Mouse (Mus musculus) thymus, postnatal 14 days (tissue): ENCODE results near the gene Efna2.

ENCODE experiments used
- DNase-seq: peaks from one replicate; pipeline ENCODE4 v3.0.0; 2021

Efna2 gene

DNA sequence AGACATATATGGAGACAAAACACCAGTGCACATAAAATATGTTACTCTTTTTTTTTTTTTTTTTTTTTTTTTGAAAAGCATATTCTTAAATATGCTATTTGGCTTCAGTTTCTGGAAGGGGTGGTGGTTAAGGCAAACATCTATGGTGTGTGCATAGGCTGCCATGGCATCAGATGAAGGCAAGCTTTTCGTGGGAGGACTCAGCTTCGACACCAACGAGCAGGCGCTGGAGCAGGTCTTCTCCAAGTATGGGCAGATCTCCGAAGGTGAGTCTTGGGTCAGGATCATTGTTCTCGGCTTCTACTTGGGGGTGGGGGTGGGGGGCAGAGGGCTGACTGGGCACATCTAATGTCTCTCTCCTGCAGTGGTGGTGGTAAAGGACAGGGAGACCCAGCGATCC is 9.6 kb upstream of the Efna2 start:
- DNase-seq, result no peak

DNA sequence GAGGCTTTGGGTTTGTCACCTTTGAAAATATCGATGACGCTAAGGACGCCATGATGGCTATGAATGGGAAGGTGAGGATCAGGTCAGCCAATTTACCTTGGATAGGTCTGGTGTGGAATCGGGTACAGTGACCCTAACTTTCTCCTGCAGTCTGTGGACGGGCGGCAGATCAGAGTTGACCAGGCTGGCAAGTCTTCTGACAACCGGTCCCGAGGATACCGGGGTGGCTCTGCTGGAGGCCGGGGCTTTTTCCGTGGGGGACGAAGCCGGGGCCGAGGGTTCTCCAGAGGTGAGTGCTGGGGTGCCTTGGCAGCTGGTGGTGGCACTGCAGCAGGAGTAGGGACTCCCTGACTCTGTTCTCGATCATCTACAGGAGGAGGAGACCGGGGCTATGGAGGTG is 9.2 kb upstream of the Efna2 start:
- no peak for DNase-seq

DNA sequence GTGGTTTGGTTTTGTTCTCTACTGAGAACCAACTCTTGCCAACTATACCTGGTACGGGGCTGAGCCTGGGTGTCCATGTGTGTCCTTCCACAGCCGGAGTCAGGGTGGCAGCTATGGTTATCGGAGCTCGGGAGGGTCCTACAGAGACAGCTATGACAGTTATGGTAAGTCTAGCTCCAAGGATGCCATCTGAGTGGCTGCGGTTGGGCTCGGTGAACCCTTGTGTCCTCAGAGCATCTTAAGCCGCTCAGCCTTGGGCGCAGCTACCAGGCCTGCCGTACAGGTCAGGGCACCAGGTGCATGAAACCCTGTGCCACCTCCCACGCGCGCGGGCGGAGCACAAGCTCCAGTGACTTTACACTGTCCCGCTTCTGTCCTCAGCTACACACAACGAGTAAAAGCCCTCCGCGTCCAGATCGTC is 8.7 kb upstream of the Efna2 start:
- no peak for DNase-seq

DNA sequence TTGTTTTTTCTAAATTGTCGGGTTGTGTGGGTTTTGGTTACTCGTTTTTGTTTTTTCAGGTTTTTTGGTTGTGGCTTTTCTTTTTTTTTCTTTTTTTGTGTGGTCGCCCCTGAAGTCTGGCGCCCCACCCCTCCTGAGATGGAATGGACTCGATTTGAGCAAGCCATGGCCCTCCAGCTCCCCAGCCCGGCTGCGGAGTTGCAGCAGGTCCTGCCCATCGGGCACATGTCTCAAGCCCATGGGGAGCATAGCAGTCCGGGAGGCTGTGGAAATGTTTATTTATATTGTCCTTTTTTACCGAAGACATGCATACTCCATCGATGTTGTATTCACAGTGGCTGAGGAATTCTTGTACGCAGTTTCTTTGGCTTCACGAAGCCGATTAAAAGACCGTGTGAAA is 8.0 kb upstream of the Efna2 start:
- DNase-seq, result no peak

DNA sequence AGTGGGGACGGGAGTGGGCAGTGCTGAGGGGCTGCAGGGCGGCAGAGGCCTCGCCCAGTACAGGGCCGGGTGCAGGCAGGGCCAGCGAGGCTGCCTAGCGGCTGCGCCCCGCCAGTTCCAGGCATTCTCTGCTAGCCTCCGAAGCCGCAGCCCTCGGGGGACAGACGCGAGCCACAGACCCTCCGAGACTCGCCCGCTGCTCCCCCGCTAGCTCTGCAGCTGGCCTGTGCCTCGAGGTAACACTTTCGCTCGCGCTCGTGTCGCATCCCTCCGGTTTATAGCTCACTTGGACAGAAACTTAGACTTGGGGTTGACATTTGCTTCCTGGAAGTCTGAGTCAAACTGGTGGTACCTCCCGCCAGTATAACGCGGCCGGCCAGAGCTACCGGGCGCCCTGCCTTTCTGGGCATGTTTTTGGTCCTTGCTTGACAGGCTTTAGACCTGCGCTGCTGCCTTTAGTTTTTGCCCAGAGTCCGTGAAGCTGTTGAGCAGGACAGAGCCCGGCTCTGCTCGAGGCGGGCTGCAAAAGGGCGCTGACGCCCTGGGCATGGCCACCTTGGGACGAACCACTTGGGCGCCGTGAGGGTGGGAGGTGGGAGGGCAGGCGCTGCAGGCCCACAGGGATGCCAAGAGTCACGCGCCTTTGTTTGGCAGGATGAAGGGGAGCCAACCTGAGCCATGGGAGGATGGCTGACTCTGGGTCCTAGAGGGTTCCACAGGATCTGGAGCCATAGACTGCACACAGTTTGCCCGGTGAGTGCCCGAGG is 7.3 kb upstream of the Efna2 start:
- peak; percentile 24 for DNase-seq

DNA sequence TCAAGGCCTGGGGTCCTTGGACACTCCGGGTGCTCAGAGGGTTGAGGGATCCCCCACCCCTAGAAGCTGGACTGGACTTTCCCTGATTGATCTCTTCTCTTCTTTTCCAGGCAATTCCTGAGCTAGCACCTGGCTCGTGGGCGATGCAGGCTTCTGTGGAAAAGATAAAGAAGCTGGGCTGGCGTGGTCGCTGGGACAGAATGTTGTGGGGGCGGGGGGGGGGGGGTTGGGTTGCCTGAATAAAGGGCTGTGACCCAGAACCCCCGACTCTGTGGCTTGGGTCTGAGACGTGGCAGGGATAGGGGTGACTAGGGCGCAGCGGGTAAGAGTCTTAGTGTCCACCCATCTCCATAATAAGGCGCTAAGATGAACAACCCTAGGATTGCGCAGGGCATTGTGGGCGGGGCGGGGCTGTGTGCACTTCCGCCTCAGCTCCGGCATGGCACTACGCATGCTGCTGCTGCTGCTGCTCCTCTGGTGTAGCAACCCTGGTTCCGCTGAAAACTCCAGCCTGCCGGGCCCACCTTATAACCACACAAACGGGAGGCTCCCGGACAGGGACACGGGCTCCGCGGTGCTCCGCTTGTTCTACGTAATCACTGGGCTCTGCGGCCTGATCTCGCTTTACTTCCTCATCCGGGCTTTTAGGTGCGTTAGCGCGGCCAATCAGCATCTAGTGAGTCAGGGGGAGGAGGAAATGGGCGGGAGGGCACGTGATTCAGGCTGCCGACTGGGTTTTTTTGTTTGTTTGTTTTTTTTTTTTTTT is 6.6 kb upstream of the Efna2 start, which contains the start of gene 1600002K03Rik:
TSS of gene 1600002K03Rik (plus strand) at position 418 of the 766 bp plus-strand sequence.
- DNase-seq, result peak; percentile 88

DNA sequence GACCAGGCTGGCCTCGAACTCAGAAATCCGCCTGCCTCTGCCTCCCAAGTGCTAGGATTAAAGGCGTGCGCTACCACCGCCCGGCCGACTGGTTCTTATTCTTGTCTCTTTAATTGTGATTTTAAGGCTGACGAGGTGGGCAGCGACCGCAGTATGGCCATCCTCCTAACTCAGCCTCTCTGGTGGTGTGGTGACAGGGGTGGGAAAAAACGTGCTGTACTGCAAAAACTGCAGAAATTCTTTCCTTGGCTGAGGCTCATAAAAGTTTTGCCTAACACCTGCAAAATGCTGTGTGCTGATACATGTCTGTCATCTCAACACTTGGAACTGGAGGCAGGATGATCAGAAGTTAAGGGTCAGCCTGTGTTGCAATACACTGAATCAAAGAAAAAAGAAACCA is 5.9 kb upstream of the Efna2 start:
- no peak for DNase-seq

DNA sequence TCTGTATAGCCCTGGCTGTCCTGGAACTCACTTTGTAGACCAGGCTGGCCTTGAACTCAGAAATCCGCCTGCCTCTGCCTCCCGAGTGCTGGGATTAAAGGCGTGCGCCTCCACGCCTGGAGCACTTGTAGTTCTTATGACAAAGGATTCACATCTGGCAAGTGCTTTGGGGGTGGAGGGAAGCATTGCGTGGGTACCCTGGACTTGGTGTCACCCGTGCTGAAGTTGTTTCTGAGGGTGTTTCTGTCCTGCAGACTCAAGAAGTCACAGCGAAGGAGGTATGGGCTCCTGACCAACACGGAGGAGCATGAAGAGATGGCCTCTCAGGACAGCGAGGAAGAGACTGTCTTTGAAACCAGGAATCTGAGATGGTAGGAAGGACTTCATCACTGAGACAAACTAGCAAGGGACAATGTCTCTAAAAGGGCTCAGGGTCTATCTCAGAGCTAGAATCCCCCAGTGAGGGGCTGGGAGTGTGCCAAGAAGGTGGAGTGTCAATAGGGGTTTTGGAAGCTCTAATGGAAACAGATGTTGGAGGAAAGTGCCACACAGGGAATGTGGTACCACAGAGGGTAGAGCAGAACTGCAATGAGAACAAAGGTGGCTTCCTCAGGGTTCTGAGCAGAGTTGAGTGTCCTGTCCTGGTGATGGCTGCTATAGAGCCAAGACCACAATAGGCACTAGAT is 5.2 kb upstream of the Efna2 start:
- DNase-seq, result no peak

DNA sequence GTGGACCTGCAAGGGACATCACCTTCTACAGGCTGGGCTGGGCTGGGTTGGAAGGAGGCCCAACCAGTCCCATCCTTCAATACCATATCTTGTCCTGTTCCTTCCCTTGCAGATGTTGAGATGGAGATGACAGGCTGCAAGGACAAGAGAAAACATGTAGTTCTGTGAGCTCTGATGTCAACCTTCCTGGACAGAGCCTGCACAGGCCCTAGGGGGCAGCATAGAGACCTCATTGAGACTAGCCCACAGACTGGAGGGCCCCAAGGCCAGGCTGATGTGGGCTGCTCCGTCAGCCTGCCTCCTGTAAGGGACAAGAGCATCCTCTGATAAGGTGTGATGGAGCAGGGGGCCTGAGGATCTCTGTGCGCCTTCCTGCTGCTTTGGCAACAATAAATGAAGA is 4.6 kb upstream of the Efna2 start:
- peak; percentile 64 for DNase-seq

DNA sequence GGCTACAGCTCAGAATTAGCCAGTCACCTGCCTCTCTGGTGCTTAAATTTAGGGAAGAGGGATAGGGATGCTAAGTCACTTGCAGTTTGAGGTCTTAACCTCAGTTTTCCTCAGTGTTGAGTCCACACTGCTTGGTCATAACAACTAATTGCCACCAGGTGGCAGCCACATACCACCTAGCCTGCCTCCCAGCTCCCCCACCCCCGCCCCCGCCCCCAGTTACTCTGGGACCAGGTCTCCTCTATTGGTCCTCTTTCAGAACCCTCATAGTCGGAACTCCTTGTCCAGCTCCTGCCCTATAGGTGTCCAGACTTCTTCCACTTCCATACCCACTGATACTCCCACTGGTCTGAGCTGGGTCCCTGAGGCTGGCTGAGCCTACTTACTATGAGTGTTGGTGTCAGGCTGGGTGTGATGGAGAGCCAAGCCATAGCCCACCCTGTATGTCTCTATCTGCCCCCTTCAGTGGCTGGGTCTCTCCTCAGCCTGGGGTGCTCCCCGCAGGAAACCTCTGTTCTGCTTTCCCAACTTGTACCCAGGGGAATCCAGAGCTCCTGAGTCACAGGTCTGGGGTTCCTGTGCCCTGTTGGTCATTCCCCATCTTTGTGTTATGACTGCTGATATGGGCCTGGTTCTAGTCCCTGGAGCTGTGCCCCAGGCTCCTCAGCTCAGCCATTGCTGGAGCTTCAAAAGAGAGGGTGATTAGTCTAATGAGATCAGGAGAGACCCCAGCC is 3.6 kb upstream of the Efna2 start:
- DNase-seq, result no peak

DNA sequence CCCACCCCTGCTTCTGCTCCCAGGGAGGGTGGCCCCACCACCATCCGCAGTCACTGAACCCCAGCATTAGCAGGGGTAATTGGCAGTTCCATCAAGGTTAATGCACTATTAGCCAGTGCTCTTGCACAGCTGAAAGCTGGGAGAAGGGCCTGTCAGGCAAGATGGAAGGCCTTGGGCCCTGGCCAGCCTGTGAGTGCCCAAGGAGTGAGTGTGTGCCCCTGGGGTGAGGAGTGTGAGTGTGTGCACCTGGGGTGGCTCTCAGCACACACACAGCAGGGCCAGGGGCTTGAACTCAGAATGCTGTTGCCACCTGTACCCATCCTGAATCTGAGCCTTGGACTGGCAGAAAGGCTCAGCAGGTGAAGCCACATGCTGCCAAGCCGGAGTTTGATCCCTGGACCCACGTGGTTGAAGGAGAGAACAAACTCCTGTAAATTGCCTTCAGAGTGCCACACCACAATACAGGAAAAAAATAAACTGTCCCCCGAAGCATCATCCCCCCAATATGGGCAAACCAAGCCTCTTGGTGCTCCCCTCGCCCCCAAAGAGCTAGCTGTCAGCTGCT is 2.9 kb upstream of the Efna2 start:
- no peak for DNase-seq

DNA sequence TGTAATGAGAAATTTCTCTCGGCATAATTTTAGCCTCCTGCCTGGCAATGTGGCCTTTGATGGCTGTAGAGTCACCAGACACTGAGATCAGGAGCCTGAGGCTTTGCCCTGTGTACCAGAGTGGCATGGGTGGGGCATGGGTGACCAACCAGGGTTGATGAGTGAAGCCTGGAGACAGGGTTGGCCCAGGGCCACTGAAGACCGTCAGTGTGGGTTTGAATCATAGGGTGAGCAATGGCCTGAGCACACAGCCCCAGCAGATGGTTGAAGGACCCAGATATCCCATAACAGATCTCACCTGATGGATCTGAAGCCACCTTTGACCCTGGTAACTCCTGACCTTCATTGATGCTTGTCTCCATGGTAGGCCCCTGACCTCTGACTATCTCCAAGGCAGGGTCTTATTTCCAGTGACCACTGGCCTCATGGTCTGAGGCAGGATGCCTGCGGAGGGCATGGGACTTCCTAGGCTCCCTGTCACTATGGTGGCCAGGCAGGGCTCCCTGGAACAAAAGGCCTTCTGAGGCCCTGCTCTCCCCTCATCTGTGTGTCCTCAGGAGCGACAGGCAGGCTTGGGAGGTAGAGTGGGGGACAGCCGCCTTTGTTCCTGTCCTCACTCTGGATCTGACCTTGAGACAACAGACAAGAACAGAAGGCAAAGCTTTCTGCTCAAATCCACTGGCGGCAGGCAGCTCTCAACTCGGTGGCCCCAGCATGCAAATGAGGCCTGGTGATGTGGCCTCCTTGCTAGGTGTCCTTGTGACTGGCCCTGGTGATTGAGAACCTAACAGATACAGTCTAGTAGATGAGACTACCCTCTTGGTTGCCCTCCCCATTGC is 1.6 kb upstream of the Efna2 start:
- DNase-seq, result no peak

DNA sequence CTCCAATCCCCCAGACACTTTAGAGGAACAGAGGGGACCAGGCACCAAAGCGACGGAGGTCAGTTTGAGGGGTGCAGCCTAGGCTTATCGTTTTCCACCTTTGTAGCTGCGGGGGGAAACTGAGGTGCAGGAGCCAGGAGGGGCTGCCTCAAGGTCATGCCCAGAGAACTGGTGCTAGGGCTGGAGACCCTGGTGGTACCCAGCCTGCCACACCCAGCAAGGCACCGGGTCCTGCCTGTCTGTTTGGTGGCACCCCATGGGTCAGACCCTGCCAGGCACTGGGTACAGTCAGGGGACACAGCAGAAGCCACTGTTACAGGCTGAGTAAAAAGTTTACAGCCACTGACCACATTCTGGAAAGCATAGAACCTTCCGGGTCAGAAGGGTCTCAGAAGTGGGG is 1.0 kb downstream of the Efna2 start:
- DNase-seq, result no peak

DNA sequence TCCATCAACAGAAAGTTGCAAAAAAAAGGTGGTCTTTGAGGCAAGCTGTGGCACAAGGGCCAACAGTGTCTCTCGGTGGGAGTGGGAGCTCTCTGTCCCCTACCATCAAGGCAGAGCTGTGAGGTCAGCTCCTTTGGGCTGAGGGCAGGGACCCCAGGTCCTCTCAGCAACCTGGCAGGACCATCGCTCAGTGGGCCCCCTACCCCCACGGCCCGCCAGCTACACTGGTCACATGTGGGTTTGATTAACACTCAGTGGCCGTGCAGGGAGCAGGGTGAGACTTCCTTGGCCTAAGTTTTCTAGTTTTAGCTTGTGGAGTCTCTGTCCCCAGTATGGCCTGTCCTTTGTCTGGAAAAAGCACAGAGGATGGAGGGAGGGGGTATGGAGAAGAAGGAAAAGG is 1.5 kb downstream of the Efna2 start:
- DNase-seq, result no peak

DNA sequence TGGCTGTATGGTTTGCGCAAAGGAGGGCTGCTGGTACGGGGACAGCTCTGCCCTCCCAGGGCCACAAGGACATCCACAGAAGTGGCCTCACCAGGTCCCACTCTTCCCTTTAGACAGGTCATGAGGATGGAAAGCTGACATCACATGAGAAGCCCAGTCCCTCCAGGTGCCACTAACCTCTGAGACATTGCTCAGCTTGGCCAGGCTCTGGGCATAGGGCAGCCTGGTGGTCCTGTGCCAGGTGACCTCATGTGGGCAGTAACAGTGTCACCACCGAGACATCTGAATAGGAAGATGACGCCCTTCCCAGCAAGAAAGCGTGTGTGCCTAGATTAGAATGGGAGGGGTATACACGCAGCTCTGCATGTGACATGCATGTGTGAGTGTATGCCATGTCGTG is 3.3 kb downstream of the Efna2 start:
- no peak for DNase-seq

DNA sequence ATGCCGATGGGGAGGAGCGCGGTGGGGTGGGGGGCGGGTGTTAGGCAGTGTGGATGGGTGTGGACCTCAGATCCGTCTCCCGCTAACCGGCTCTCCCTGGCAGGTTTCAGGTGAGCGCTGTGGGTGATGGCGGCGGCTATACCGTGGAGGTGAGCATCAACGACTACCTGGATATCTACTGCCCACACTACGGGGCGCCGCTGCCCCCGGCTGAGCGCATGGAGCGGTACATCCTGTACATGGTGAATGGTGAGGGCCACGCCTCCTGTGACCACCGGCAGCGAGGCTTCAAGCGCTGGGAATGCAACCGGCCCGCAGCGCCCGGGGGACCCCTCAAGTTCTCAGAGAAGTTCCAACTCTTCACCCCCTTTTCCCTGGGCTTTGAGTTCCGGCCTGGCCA is 7.4 kb downstream of the Efna2 start:
- DNase-seq, result no peak

DNA sequence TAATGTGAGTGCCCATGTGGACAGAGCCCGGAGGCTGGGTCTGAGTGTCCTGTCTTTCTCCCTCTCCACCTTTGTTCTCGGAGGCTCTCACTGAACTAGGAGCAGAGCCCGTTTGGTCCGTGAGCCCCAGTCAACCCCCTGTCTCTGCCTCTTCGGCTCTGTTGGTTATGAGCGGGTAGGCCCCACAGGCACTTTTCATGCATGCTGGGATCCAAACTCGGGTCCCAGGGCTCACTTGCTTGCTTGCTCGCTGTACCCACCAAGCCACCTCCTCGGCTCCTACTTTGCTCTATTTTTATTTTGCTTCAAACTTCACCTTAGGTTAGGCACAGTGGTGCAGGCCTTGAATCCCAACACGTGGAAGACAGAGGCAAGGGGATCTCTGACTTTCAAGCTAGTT is 8.5 kb downstream of the Efna2 start:
- DNase-seq, result no peak

DNA sequence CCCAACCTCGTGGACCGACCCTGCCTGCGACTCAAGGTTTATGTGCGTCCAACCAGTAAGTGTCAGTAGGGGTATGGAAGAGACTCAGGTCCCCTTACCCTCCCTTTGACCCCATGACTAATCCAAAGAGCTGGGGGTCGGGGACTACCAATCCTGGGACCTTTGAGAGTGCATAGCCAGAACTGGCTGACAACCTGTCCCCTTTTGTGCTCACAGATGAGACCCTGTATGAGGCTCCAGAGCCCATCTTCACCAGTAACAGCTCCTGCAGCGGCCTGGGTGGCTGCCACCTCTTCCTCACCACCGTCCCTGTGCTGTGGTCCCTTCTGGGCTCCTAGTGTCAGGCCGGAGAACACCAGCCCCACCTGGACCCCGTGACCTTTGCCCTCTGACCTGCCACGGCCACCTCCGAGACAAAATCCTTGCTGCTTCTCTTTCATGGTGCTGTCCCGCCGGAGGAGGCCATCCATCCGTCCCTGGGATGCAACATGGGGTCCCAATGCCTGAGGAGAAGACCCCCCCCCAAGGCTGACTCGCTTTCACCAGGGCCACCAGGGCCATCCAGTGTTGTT is 9.3 kb downstream of the Efna2 start:
- no peak for DNase-seq

DNA sequence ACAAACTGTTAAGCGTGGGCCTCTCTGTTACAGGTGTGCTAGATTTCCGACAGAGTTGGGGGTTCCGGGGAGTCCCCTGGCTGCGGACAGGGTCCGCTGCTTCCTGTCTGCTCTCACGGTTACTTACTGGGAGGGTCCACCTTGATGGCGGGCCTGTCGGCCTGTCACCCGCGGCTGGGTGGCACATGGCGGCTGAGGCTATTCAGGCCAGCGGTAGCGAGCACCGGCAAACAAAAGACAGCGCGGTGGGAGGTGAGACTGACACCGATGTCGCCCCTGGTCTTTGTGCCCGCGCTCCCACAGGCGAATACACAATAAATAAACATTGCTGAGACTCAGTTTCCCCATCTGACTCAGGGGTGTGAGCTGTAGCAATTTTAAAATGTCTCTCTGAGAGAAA is 10.7 kb downstream of the Efna2 start:
- DNase-seq, result no peak

DNA sequence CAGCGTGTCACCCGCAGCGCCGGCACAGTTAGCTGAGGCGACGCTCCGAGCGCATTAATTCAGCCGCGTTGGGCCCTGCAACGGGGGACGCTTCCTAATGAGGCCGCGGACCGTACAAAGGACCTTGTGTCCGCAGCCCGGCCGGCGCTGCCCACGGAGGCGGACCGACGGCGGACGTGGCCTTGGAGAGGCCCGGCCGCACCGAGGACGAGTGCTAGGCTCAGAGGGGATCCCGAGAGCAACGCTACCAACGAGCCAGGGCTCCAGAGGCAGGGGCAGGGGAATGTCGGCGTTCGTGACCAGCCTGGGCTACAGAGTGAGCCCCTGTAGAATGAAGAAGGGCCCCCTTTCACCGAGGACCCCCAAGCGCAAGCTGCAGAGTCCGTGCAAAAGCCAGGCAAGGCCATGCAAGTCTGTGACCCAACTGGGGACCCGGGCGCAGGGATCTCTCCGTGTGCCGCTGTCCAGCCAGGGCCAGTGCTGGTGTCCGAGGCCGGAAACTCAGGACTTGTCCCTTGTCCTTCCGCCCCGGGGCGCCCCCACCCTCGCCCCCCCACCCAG is 11.3 kb downstream of the Efna2 start:
- no peak for DNase-seq

DNA sequence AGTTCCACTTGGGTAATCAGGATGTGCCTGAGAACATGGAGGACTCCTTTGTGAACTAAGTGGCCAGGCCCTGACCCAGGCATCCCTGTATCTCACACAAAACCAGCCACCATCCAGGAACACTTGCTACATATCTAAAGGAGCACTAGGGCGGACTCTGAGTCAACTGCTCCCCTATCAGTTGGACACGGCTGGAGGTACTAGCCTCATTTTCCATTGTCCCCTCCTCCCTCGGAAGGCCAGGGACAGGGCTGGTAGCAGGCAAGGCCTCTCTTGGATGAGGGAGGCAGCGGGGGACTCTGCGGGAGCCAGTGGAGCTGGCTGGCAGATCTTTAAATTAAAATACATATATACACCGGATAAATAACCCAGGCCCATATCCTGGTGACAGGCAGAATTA is 14.7 kb downstream of the Efna2 start:
- DNase-seq, result no peak
